Mouse (Mus musculus) E14TG2a.4 (cell line): ENCODE data around the gene Ndufb4.

Experiments used
- H3K27me3 ChIP-seq: 2 replicates; pipeline ENCODE4 v1.6.1; 2014; ENCODE audit warnings: low read length, control low read depth; ENCODE audit not compliant: insufficient read depth
- H3K36me3 ChIP-seq: 2 replicates; pipeline ENCODE4 v1.6.1; 2014; ENCODE audit warnings: low read length, control low read depth; ENCODE audit not compliant: insufficient read depth
- H3K4me1 ChIP-seq: replicated peaks from 2 replicates; pipeline ENCODE4 v1.6.1; 2014; ENCODE audit warnings: low read depth, low read length, control low read depth
- H3K4me3 ChIP-seq: replicated peaks from 2 replicates; pipeline ENCODE4 v1.5.1; 2014; ENCODE audit warnings: mild to moderate bottlenecking, low read length
- H3K9me3 ChIP-seq: 2 replicates; pipeline ENCODE4 v1.6.1; 2014; ENCODE audit warnings: low read length, control low read depth
- CTCF ChIP-seq: conservative IDR thresholded peaks from 2 replicates; pipeline ENCODE4 v1.5.1; 2014; ENCODE audit warnings: low read length
- NANOG ChIP-seq: IDR thresholded peaks from 2 replicates; pipeline ENCODE4 v1.6.1; 2014; ENCODE audit warnings: borderline replicate concordance, low read length, mixed read lengths
- POU5F1 ChIP-seq: IDR thresholded peaks from 2 replicates; pipeline ENCODE4 v1.6.1; 2014; ENCODE audit warnings: low read length, borderline replicate concordance

Gene Ndufb4

DNA sequence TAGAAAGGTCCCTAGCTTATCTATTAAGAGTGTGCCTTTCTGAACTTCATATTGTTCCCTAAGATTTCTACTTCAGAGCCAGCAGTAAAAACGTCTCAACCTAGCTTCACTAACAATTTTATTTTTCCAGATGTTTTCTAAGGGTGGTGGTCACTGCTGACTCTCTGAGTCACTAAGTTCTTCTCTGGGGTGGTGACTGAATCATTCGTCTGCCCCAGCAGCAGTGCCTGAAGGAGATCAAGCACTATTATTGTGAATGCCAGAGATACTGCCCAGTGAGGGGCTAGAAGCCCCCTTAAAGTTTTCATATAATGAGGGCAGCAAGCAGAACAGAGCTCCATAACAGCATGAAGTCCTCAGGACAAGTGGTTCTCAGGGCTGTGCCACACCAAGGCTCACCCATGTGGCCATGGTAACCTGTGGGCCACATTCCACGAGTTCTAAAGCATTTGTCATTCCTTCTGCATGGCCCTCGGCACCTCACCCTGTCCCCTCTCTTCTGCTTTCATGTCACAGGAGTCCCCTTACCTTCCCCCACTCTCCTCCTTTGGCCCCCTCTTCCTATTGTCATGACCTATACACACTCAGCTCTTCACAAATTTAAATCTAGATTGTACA is 16.5 kb upstream of the Ndufb4 start:
- Histone ChIP-seq H3K27me3 (no peaks in the 10 kb centered on the region), H3K4me3 (no peak overlapping the region), H3K9me3 (no peaks in the 10 kb centered on the region), H3K36me3 (no peaks in the 10 kb centered on the region), H3K4me1 (peaks cover 10% of the 10 kb centered on the region)
- no peak for TF ChIP-seq CTCF
- TF ChIP-seq POU5F1 = no peak
- TF ChIP-seq NANOG = no peak

DNA sequence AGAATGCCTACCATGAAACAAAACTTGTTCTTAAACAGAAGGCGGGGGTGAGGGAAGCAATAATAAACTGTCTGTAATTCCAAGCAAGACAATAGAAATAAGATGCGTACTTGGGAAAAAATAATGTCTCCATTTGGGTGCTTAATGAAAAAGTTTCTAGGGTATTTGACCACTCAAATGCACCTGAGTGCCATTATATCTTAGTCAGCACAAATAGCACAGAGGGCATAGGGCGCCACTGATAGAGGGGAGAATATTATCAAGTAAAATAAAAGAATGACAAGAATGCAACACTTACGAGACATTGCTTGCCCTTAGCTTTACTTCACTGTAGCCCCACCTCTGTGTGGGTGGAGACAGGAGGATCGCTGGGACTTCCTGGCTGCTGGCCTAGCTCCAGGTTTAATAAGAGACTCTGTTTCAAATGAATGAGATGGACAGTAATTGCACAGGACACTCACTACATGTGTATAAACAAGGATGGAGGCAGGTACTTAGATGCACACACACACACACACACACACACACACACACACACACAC is 11.2 kb upstream of the Ndufb4 start:
- Histone ChIP-seq H3K27me3 (no peaks in the 10 kb centered on the region), H3K4me1 (peaks cover 7% of the 10 kb centered on the region; the same call in 1 of the 2 replicates), H3K4me3 (no peak overlapping the region), H3K36me3 (no peaks in the 10 kb centered on the region), H3K9me3 (no peaks in the 10 kb centered on the region)
- no peak for TF ChIP-seq POU5F1
- TF ChIP-seq CTCF = no peak
- no peak for TF ChIP-seq NANOG

- TF ChIP-seq NANOG (no peak), CTCF (no peak), POU5F1 (no peak)
- H3K27me3 ChIP-seq = no peaks in the 10 kb centered on the region
- H3K4me3 ChIP-seq = no peak overlapping the region
- no peaks in the 10 kb centered on the region for H3K36me3 ChIP-seq
- H3K9me3 ChIP-seq = no peaks in the 10 kb centered on the region
- H3K4me1 ChIP-seq = peaks cover 7% of the 10 kb centered on the region; the same call in 1 of the 2 replicates
Measured at GRCm38 (mm10) chr16:37663643-37664459, 9.6 kb upstream of the Ndufb4 start.

DNA sequence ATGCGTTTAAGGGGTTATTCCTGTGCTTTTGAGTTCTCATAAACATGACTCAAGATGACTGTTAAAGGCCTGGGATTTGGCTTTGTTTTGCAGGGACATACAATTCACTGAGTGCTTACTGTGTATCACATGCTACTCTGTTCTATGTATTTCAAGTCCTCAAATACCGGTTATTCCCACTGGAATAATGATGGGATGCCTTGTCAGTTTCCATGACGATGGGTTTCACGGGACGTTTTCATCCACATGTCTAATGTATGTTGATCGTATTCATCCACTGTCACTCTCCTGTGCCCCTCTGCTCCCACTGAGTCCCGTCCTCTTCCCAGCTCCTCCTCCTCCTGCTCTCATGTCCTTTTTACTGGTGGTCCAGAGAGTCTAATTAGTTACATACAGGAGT is 2.5 kb upstream of the Ndufb4 start:
- Histone ChIP-seq H3K9me3 (no peaks in the 10 kb centered on the region), H3K27me3 (no peaks in the 10 kb centered on the region), H3K4me1 (peaks cover 43% of the 10 kb centered on the region), H3K36me3 (peaks cover 9% of the 10 kb centered on the region; the same call in 1 of the 2 replicates), H3K4me3 (no peak overlapping the region)
- no peak for TF ChIP-seq CTCF
- no peak for TF ChIP-seq NANOG
- TF ChIP-seq POU5F1 = no peak

DNA sequence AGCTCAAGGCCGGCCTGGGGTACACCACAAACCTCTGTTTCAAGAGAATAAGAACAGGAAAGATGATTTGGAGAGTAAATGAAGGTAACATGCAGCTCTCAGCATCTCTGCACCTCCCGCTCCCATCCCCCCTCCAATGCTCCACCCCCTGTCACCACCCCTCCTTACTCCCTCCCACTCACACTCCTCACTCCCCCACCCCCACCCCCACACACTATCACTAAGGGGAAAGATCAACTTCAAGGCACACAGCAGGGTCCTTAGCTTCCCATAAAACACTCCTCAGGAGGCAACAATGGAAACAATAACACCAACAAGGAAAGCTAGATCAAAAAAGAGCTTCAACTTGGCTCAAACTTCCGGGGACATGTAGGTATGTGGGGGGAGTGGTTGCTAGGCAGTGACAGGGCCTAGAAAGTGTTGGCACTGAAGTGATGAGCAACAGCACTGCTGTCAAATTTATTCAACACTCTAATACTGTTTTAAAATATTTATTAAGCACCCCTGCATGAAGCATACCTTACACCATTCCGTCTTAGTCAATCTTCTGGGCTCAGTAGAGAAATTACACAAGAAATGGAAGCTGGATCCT is 1.6 kb upstream of the Ndufb4 start:
- peaks cover 51% of the 10 kb centered on the region for H3K4me1 ChIP-seq
- TF ChIP-seq POU5F1 = no peak
- no peak for TF ChIP-seq CTCF
- peak; percentile 46; the same call in 1 of the 2 replicates for TF ChIP-seq NANOG
- peaks cover 9% of the 10 kb centered on the region; the same call in 1 of the 2 replicates for H3K36me3 ChIP-seq
- H3K9me3 ChIP-seq = no peaks in the 10 kb centered on the region
- no peak overlapping the region for H3K4me3 ChIP-seq
- H3K27me3 ChIP-seq = no peaks in the 10 kb centered on the region

GRCm38 (mm10) chr16:37654831-37655455 is 690 bp upstream of the Ndufb4 start:
- Histone ChIP-seq H3K36me3 (peaks cover 9% of the 10 kb centered on the region; the same call in 1 of the 2 replicates), H3K4me1 (peaks cover 60% of the 10 kb centered on the region), H3K27me3 (no peaks in the 10 kb centered on the region), H3K4me3 (peak overlapping the region; percentile 66), H3K9me3 (no peaks in the 10 kb centered on the region)
- no peak for TF ChIP-seq CTCF
- no peak for TF ChIP-seq POU5F1
- TF ChIP-seq NANOG = no peak

DNA sequence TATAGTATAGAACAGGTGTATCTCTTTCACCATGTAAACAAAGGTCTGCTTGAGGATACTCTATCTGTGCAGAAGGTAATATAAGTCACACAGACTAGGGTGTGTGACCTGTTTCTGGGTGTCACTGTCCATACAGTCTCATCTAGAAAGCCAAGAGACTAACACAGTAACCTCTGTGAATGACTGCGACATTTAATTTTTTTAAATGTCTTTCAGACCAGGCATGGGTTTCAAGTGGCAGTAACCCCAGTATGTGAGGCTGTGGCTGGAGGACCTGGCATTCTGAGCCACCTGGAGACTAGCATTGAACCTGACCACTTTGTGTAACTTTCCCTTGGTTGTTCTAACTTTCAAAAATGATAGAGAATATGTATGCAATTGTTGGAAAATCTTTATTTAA is 1.2 kb downstream of the Ndufb4 start:
- peak overlapping the region; percentile 95 for H3K4me3 ChIP-seq
- TF ChIP-seq CTCF = no peak
- TF ChIP-seq NANOG = no peak
- no peak for TF ChIP-seq POU5F1
- H3K36me3 ChIP-seq = peaks cover 18% of the 10 kb centered on the region
- H3K9me3 ChIP-seq = no peaks in the 10 kb centered on the region
- H3K27me3 ChIP-seq = no peaks in the 10 kb centered on the region
- peaks cover 78% of the 10 kb centered on the region for H3K4me1 ChIP-seq

DNA sequence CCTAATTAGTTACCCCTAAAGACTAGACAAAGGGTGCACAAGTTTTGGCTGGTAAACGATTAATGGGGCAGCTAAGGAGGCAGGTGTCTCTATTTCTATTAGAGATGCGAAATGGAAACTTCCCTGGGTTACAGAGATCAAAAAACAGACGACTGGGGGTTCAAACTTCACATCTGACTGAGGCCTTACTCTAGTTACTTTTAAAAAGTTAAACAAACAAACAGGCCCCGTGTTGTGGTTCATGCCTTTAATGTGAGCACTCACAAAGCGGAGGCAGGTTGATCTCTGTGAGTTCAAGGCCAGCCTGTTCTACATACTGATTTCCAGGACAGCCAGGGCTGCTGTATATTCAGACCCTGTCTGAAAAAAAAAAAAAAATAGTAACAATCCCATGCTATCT is 1.6 kb downstream of the Ndufb4 start:
- peaks cover 22% of the 10 kb centered on the region for H3K36me3 ChIP-seq
- no peak for TF ChIP-seq POU5F1
- TF ChIP-seq CTCF = no peak
- TF ChIP-seq NANOG = no peak
- H3K27me3 ChIP-seq = no peaks in the 10 kb centered on the region
- no peaks in the 10 kb centered on the region for H3K9me3 ChIP-seq
- H3K4me1 ChIP-seq = peaks cover 79% of the 10 kb centered on the region
- H3K4me3 ChIP-seq = peak overlapping the region; percentile 95
